Mouse (Mus musculus): ENCODE data around the gene Taf7l.

Gene Taf7l

DNA sequence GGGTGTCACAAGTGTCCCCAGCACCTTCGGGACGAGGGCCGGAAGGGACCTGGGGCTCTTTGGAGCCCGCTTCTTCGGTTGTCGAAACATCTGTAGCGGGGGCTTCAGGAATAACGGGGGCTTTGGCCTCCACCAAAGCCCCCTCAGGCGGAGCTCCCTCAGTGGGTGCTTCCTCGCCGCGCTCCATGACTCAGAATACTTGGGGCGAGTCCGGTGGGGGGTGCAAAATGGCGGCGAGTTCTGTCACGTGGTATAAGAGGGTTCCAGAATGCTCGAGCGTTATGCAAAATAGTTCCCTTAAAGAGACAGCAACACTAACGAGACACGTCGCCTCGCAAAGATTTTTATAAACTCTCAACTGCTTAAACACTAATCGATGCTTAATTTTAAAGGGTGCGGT, at the start of gene Taf7l:
Gene Taf7l (minus strand): TSS at position 201 of the 400 bp plus-strand sequence.
- no peak for DNase-seq (ENCODE audit: low read depth, low spot score)

DNA sequence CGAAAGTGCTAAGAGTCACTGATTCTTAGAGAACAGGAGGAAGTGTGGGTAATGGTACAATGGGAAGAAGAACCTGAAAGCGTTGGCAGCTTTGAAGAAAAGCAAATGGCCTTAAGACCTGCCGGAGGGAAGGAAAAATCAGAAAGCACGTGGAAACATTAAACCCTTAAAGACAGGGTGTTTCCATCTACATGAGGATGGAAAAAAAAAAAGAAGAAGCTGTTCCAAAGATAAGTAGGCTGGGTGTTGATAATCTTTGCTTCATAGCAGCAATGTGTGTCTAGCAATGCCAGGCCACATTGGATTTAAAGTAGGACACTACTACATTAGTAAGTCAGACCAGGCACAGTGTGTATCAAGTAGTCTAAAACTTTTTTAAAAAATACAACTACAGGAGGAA, 49.0 kb upstream of the Taf7l start:
- DNase-seq (ENCODE audit: low read depth, low spot score) = no peak

DNA sequence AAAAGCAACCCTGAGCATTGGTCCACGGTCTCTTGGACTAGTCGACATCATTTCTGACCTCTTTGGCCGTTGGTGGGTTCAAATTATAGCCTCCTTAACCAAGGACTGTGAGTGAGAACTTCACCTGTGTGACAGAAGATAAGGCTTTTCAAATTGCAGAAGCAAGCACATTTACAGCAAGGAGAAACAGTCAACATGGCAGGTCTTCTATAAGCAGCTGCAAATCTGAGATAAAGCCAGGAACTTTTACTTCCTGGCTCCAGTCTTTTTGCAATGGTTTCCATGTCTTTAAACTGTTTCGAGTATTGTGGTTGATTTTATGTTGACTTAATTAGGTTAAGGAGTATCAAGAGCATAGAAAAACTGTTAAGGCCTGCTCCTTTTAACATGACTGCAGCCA, 47.5 kb upstream of the Taf7l start:
- DNase-seq (ENCODE audit: low read depth, low spot score) = no peak

DNA sequence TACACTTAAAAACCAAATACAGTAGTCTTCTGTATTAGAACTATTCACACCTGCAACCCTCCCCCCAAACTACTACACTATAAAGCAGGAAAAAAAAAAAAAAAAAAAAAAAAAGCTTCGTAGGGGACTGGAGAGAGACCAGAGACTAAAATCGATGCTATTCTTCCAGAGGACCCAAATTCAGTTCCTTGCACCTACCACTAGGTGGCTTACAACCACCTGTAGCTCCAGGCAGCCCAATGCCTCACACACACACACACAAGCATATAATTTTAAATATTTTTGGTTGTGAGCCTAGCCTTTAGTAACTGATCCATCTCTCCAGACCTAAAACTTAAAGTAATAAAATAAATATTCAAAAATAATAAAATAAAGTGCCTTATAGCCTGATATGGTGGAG, 33.2 kb upstream of the Taf7l start:
- peak; percentile 8 for DNase-seq (ENCODE audit: low read depth, low spot score)

DNA sequence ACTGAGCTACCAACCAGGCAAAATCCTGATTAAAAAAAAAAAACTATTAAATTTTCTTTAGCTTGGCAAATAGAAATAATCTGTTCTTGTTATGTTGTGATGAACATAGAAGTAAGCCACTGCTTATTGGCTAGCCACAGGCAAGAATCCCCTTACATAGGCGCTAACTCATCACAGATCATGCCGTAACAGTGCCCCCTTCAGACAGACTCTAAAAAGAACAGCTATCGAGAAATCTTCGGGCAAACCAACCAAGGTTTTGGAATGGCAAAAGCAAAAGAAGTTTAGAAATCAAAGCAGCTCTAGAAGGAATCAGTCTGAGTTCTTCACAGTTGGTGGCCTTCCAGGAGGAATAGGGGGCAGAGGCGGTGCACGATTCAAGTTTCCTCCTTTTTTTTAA, 31.7 kb upstream of the Taf7l start:
- no peak for DNase-seq (ENCODE audit: low read depth, low spot score)

DNA sequence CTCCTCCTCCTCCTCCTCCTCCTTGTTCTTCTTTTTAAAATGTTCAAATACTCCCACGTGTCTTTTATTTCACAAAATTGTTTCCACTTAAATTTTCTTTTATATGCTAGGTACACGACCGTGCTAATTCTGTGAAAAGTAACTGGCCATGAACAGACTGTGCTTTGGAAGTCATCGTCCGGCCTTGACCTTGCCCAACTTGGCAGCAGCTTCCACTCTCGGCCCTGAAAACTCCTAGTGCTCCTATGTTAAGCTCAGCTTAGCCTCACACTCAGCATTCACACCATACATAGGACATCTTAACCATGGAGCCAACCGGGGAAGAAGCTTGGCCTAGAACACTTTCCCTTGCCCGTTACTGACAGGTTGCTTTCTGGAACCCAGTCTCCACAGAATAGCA, 24.4 kb upstream of the Taf7l start:
- DNase-seq (ENCODE audit: low read depth, low spot score) = no peak

DNA sequence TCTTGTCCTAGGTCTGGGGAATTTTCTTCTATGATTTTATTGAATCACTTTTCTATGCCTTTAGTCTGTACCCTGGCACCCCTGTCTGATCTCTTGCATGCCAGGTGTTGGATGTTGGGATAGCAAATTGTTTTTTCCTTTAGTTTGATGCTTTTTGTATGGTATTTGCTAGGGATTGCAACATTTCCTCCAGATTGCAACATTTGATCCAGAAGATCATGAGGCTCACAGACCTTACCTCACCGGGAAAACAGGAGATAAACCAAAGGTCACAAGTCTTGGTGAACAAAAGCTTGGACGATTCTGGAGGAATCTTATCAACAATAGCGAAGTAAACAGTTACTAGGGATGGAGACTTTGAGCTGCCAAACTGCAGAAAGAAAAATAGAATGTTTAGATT, 5.4 kb upstream of the Taf7l start:
- DNase-seq (ENCODE audit: low read depth, low spot score) = peak; percentile 8

DNA sequence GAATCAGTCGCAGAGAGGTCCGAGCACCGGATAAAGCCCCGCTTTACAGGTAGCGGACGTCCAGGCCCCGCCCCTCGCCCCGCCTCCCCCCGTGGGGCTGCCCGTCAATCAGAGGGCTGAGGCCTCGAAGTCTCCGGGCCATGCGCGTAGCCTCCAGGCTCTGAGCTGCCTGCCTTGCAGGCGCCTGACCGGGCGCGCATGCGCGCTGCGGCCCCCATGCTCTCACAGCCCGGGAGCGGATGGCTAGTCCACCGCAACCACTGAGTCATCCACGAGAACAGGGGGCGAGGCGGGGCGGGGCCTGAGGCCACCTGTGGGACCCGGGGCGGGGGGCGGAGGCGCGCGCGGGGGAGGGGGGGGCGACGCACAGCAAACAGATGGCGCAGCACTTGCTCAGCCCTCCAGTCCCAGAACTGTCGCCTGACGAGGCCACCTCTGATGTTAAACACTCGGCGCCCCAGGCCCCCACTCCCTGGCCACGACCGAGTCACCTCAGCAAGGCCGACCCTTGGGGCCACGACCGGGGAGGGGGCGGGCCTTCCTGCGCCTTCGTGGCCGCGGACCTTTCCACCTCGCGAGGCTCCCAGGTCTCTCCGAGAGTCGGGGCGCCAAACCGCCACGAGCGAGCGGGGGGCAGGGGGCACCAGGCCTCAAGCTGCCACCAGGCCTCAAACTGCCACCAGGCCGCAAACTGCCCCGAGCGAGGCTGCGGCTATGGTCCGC, 1.1 kb downstream of the Taf7l start:
- no peak for DNase-seq (ENCODE audit: low read depth, low spot score)

DNA sequence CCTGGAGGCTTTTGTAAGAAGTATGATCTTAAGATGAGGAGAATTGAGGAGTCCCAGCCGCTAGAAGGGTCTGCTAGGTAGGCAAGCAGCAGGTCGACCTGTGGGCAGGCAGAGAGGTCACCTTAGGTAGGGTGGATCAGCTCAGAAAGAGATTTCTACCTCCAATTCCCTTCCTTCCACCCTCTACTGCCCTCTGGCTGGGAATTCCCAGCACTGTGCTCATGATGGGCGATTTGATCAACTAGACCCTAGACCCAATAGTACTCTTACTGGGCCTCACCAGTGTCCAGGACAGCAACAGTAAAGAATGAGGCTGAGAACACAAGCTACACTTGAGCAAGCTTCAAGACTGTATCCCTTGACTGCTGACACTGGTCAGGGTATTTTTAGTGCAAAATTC, 49.0 kb downstream of the Taf7l start:
- no peak for DNase-seq (ENCODE audit: low read depth, low spot score)

DNA sequence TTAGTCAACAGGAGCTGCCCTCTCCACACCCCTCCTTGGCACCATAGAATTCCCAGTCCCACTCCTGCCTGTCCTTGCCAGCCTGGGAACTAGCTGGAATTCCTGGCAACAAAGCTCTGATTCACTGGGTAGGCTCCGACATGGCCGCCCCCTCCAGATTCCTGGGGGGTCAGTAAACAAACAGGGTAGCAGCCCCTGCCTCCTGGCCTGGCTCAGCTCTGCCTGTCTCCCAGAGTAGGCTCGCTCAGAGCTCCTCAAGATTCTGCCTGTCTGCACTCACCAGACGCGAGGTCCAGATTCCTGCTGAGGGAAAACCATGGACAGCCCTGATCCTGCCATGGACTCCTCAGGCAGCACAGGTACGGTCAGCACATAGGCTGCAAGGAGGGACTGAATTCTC, 49.5 kb downstream of the Taf7l start:
- no peak for DNase-seq (ENCODE audit: low read depth, low spot score)

DNA sequence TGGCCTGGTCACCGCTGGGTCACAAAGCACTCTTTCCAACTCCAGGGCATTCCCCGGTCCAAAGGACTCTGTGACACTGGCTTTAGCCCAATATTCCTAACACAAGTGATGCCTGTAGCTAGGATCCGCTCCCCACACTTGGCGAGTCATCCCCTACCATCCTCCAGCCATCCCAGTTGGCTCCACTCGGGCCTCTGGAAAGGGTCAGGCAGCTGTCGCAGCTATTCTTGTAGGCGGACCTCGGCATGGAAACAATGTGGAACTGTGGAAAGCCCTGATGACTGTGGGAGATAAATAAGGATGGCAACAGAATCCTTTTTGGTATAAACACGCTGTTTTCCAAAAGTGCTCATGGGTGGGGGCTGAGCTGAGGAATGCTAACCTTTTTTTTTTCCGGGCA, 50.5 kb downstream of the Taf7l start:
- no peak for DNase-seq (ENCODE audit: low read depth, low spot score)

DNA sequence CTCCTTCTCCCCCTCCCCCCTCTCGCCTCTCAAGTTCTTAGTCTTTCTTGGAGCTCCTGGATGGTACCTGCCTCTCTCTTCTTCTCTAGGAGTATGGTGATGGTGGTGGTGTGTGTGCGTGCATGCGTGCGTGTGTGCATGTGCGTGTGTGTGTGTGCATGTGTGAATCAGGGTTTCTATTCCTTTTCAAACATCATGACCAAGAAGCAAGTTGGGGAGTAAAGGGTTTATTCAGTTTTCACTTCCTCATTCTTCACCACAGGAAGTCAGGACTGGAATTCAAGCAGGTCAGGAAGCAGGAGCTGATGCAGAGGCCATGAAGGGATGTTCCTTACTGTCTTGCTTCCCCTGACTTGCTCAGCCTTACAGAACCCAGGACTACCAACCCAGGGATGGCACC, 52.0 kb downstream of the Taf7l start:
- no peak for DNase-seq (ENCODE audit: low read depth, low spot score)

DNA sequence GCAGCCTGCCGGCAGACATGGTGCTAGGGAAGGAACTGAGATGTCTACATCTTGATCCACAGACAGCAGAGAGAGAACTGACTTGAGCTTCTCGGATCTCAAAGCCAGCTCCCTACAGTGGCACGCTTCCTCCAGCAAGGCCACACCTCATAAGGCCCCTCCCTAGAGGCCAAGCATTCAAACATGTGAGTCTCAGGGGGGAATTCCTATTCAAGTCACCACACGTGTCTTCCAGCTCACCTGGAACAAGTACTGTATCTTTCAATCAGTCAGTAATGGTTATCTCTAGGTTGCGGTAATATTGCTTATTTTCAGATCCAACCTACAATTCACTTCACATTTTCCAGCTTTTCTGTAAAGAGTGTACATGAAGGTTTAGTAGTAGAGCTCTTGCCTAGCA, 56.2 kb downstream of the Taf7l start:
- DNase-seq (ENCODE audit: low read depth, low spot score) = no peak

DNA sequence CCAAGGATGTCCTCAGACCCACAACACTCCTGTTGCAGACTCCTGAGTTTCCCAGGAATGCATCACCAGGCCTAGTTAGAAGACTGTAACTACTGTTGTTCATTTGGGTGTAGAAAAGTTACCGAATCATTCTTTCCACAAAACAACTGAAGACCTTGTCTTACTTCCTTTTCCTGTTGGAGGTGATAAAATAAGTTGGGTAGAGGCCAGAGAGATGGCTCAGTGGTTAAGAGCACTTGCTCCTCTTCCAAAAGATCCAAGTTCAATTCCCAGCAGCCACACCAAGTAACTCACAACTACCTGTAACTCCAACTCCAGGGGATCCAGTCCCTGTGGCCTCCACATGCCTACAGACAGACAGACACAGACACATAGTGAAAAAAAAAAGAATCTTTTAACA, 64.2 kb downstream of the Taf7l start:
- DNase-seq (ENCODE audit: low read depth, low spot score) = no peak

All from 3T3-L1 (cell line).